Mouse (Mus musculus) testis, postnatal 14 days (tissue): ENCODE measurements around the gene 4921536K21Rik.
A peak's percentile ranks its signal among the peaks of the same experiment; 100 is the strongest.

Experiments
- DNase-seq: peaks from one replicate; pipeline ENCODE4 v3.0.0; 2021; ENCODE audit warnings: low spot score

The 4921536K21Rik gene

GRCm38 (mm10) chr11:3854156-3854555 is 40.7 kb downstream of the 4921536K21Rik start:
- no peak for DNase-seq

GRCm38 (mm10) chr11:3853481-3854034 is 41.3 kb downstream of the 4921536K21Rik start:
- peak; percentile 55 for DNase-seq

- no peak for DNase-seq
Observed at GRCm38 (mm10) chr11:3853031-3853430, 41.9 kb downstream of the 4921536K21Rik start.

GRCm38 (mm10) chr11:3851872-3852271 is 43.0 kb downstream of the 4921536K21Rik start:
- no peak for DNase-seq

- no peak for DNase-seq
Observed at GRCm38 (mm10) chr11:3850746-3851277, 44.1 kb downstream of the 4921536K21Rik start.

DNA sequence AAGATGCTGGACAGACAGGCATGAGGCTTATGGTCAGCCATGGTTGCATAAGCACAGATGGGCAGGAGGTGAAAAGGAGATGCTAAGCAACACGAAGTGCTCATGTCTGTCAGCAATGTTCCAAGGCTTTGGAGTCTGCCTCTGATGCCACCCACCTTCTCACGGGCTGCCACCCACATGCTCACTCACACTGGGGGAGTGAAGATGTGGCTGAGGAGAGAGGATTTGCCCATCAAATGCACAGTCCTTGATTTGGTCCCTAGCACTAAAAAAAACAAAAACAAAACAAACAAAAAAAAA is 44.6 kb downstream of the 4921536K21Rik start:
- no peak for DNase-seq

- DNase-seq: no peak
Observed at GRCm38 (mm10) chr11:3849469-3850314, 45.2 kb downstream of the 4921536K21Rik start.

DNA sequence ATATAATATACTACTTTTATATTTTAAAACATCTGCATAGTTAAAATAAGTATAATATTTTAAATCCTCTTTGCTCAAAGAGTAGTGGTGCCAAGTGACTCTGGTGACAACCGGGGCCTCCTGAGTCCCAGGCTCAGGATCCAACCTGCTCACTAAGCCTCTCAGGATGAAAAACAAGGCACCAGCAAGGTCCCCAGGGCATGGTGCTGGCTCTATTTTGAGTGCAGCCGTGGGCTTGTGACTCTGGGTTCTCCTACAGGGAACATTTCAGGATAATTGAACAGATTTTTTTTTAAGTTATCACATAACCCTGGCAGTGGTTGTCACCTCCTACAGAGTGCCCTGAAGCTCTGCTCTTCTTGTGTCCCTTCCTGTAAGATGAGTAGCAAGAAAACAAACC is 48.5 kb downstream of the 4921536K21Rik start:
- DNase-seq: no peak

DNA sequence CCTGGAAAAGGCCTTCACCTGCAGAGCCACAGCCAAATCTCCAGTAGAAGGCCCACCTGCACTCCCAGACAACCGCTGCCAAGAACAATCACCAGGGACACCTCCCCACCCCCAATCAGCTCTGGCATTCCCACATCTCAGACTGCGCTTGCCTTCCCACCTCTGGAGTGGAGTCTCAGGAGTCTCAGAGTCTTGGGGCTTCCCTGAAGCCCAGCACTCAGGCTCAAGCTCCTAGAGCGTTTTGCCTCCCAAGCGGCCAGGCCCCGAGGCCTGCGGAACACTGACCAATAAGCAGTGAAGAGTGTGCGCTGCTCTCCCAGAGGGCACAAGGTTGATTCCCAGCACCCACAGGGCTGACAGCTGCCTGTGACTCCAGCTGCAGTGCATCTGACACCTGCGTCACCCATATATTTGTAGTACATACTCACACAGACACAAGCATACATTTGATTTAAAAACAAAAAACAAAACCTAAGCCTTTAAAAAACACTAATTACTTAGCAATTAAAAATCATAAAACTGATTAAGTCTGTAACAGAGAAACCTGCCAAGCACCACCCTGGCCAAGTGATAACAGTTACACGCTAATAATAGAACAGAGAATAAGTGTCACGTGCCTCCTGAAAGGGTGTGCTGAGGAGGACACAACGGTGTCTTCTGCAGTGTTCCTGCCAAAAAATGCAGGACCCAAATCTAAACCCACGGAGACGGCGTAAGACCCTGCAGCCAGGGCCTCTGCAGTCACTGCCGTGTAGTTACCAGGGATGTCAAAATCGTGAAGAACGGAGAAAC is 50.8 kb downstream of the 4921536K21Rik start:
- no peak for DNase-seq
